Mouse (Mus musculus): ENCODE measurements at regions not wholly inside any gene's neighbourhood (a gene's known extent, or its start where the extent isn't known, plus 50 kb on each side); places are given as distances from the start of the nearest gene placed in this dataset.

DNA sequence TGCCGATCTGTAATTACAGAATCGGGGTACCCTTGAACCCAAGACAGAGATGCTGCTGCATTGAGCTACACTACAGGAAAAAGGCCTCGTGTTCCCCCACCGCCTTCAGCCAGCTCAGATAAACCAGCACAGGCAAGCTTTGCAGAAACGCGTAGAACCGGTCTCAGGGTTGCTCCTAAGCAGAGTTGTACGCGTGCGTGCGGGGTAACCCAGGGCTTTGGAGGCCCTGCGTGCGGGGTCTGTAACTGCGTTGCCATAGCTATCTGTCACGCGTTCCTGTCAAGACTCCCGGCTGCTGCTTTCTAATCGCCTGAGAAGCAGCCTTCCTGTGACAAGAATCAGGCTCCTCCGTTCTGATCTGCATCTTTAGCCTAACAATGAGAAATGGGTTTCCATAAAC, 69.6 kb upstream of the Hnrnpa3 start:
- Histone ChIP-seq H3K27me3 (peaks cover 40% of the 10 kb centered on the region), H3K4me1 (replicated peaks) (peaks cover 20% of the 10 kb centered on the region), H3K4me2 (peak overlapping the region; percentile 40), H3K36me3 (no peaks in the 10 kb centered on the region), H3K4me3 (replicated peaks) (no peak overlapping the region; the same call in 1 of the 2 replicates), H3K9ac (replicated peaks) (0 out of 2 replicates have a peak overlapping the region, but pooled peaks have one; percentile 34), H3K27ac (no peak overlapping the region), H3K9me3 (no peaks in the 10 kb centered on the region)
- 6% methylated on average over 19 of the region's 19 CpGs for WGBS
- ATAC-seq (ENCODE audit: insufficient number of reproducible peaks, insufficient read depth, low FRiP score, low TSS enrichment, low read depth): no peak

DNA sequence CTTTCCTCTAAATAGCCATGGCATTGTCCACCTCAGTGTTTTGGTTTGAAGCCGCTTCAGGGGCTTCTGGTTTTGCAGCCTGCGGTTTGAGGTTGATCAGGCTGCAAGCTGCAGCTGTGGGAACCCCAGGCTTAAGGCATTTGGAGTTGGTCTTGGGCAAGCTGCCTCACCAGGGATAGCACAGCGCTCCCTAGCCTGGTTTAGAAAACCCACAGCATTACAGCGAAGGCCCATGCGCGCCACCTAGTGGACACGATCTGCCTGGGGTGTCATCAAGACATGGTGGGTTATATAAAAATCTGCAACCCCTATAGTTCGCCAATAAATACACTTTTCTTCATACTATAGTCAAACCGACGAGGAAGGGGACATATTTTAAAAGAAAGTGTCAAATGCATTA, 68.9 kb upstream of the Hnrnpa3 start:
- 6% methylated on average over 10 of the region's 10 CpGs for WGBS
- Histone ChIP-seq H3K4me1 (replicated peaks) (peaks cover 20% of the 10 kb centered on the region), H3K4me3 (replicated peaks) (no peak overlapping the region), H3K36me3 (no peaks in the 10 kb centered on the region), H3K27ac (no peak overlapping the region), H3K9me3 (no peaks in the 10 kb centered on the region), H3K4me2 (peak overlapping the region; percentile 40; the same call in 1 of the 2 replicates), H3K27me3 (peaks cover 40% of the 10 kb centered on the region), H3K9ac (replicated peaks) (no peak overlapping the region)
- 0 out of 2 replicates have a peak, but pooled peaks have one; percentile 20 for ATAC-seq (ENCODE audit: insufficient number of reproducible peaks, insufficient read depth, low FRiP score, low TSS enrichment, low read depth)

DNA sequence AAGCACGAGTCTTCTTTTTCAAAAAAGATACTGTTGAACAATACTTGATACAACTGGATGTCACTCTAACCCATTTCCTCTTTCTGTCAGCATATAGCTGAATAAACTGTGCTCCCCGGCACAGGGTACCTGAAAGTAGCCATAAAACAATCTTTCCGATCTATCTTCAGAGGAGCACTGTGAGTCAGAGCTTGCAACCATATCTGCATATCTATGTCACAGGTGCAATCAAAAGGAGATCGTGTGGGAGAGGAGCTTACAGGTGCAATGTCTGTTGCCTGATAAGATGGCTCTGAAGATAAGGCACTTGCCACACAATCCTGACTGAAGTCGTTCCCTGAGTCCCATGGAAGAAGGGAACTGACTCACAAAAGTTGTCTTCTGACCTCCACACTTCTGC, 58.5 kb upstream of the Hnrnpa3 start:
- ATAC-seq (ENCODE audit: insufficient number of reproducible peaks, insufficient read depth, low FRiP score, low TSS enrichment, low read depth): no peak
- Histone ChIP-seq H3K36me3 (no peaks in the 10 kb centered on the region), H3K27me3 (peaks cover 7% of the 10 kb centered on the region; the same call in 1 of the 2 replicates), H3K9me3 (no peaks in the 10 kb centered on the region), H3K27ac (no peak overlapping the region), H3K4me2 (no peak overlapping the region), H3K9ac (replicated peaks) (no peak overlapping the region), H3K4me1 (replicated peaks) (peaks cover 25% of the 10 kb centered on the region), H3K4me3 (replicated peaks) (no peak overlapping the region)
- WGBS: 77% methylated on average over 5 of the region's 5 CpGs

DNA sequence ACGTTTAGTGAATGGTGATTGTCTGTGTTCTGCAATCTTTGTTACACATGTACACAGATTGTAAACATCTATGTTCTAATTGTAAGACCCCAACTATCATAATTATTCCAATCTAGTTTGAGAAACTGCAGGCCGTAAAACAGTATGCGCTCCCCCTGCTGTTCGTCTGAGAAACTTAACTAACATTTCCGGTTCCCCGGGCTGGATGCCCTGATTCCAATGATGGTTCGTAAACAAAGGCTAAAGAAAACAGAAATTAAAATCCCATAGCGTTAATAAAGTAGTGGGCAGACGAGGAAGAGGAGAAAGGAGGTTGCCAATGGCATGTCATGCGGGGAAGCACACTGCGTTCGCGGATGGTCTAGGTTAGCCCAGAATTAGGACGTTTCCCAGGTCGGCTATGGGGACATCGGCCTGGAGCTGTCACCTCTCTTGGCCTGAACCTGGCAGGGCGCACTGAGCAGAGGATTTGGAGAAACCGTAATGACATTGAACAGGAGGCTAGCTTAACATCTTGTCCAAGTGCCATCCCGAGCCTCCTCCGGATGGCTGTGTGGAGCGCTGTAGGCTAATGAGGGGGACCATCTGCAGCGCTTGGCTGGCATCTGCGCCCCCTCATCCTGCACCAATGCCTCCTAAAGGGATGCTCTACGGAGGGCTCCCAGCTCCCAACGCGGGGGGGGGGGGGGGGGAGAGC, 55.7 kb upstream of the Hnrnpa3 start:
- no peak overlapping the region for H3K27ac ChIP-seq

DNA sequence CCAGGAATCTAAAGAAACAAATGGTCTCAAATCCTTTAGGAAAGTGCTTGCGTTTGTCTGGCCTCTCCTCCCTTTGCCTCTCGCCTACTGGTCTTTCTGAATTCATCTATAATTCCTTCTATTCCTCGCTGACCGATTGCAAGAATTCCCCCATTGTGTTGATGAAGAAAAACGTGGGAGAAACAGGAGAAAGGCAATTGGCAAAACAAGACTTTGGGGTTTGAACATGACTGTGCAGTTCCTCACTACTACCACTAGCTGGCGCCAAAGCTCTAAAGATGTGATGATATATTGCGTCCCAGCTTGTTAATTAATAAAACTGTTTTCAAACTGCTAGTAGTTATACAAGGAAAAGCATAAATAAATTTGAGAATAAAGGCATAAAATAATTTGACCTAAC, 53.4 kb upstream of the Hnrnpa3 start:
- ATAC-seq (ENCODE audit: insufficient number of reproducible peaks, insufficient read depth, low FRiP score, low TSS enrichment, low read depth): no peak
- H3K9ac ChIP-seq (replicated peaks): no peak overlapping the region
- H3K36me3 ChIP-seq: no peaks in the 10 kb centered on the region
- 2% methylated on average over 7 of the region's 7 CpGs for WGBS
- H3K27ac ChIP-seq: no peak overlapping the region
- H3K4me2 ChIP-seq: no peak overlapping the region
- H3K27me3 ChIP-seq: peaks cover 10% of the 10 kb centered on the region; the same call in 1 of the 2 replicates
- H3K9me3 ChIP-seq: no peaks in the 10 kb centered on the region
- peaks cover 39% of the 10 kb centered on the region for H3K4me1 ChIP-seq (replicated peaks)
- H3K4me3 ChIP-seq (replicated peaks): no peak overlapping the region

More for the DNA sequence above, 55.7 kb upstream of the Hnrnpa3 start:
- no peaks in the 10 kb centered on the region for H3K36me3 ChIP-seq
- no peak for ATAC-seq (ENCODE audit: insufficient number of reproducible peaks, insufficient read depth, low FRiP score, low TSS enrichment, low read depth)
- 8% methylated on average over 26 of the region's 26 CpGs for WGBS
- no peaks in the 10 kb centered on the region for H3K9me3 ChIP-seq
- peaks cover 4% of the 10 kb centered on the region; the same call in 1 of the 2 replicates for H3K27me3 ChIP-seq
- peak overlapping the region; percentile 55 for H3K4me2 ChIP-seq
- peaks cover 28% of the 10 kb centered on the region for H3K4me1 ChIP-seq (replicated peaks)
- peak overlapping the region; percentile 24 for H3K9ac ChIP-seq (replicated peaks)
- peak overlapping the region; percentile 29 for H3K4me3 ChIP-seq (replicated peaks)

DNA sequence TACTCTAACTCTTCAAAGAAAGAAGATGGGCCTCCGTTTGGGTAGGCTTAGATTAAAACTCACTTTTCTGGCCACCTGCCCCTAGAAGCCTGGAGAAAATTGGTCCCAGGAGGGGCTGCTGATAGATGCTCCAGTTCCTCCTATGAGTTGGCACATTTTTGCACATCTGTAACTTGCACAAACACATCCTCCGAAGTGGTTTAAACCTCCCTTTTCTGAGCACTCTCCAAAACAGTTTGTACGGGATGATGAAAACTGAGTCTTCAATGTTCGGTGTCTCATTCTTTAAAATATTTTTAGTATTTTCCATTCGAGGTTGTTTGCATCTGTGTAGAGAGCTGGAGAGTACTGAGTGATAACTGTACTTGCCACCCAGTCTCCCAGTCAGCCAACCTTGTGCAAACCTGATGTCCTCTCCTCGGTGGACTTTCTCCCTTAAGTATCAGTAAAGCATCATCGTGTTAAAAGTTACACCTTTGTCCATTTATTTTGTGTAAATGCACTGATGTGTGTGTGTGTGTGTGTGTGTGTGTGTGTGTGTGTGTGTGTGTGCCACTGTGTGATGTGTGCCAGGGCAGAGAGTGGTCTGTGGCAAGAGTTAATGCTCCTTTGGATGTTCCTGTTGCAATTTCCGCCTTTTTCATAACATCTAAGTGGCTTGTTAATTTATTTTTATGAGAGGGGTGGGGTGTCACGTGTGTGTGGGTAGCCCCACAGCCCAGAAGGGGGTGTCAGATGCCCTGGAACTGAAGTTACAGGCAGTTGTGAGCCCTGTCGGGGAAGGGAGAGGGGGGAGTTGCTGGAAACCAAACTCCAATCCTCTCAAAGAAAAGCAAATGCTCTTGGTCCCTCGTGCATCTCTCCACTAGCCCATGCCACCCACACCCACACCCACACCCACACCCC, 51.8 kb upstream of the Hnrnpa3 start:
- WGBS: 46% methylated on average over 11 of the region's 11 CpGs
- Histone ChIP-seq H3K4me1 (replicated peaks) (peaks cover 42% of the 10 kb centered on the region), H3K27ac (peak overlapping the region; percentile 76), H3K9me3 (no peaks in the 10 kb centered on the region), H3K4me2 (peak overlapping the region; percentile 53), H3K4me3 (replicated peaks) (peak overlapping the region; percentile 6; the same call in 1 of the 2 replicates), H3K9ac (replicated peaks) (no peak overlapping the region), H3K36me3 (no peaks in the 10 kb centered on the region), H3K27me3 (0 out of 2 replicates have a peak, but pooled peaks cover 6% of the 10 kb centered on the region)
- peak; percentile 27 for ATAC-seq (ENCODE audit: insufficient number of reproducible peaks, insufficient read depth, low FRiP score, low TSS enrichment, low read depth)

DNA sequence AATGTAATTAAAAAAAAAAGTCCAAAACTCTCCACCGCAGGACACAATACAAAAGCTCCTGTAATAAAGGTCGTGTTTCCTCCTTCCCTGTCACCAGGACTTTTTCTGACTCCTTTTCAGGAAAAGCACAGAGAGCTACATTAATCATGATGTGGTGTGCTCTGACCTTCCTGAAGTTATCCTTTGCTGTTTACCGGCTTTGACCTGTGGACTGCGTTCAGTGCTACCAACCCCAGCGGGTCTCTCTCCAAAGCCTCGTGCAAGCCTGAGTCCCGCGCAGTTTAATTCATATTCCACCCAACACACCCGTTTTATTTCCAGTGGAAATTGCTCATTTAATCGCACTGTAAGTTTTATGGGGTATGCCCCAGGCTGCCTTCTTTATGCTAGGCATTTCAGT, 51.1 kb upstream of the Hnrnpa3 start:
- H3K4me2 ChIP-seq: peak overlapping the region; percentile 53
- ATAC-seq (ENCODE audit: insufficient number of reproducible peaks, insufficient read depth, low FRiP score, low TSS enrichment, low read depth): 0 out of 2 replicates have a peak, but pooled peaks have one; percentile 12
- 16% methylated on average over 10 of the region's 10 CpGs for WGBS
- peak overlapping the region; percentile 76 for H3K27ac ChIP-seq
- no peaks in the 10 kb centered on the region for H3K9me3 ChIP-seq
- H3K27me3 ChIP-seq: 0 out of 2 replicates have a peak, but pooled peaks cover 6% of the 10 kb centered on the region
- H3K4me1 ChIP-seq (replicated peaks): peaks cover 49% of the 10 kb centered on the region
- no peak overlapping the region for H3K9ac ChIP-seq (replicated peaks)
- H3K36me3 ChIP-seq: no peaks in the 10 kb centered on the region
- H3K4me3 ChIP-seq (replicated peaks): peak overlapping the region; percentile 6; the same call in 1 of the 2 replicates

DNA sequence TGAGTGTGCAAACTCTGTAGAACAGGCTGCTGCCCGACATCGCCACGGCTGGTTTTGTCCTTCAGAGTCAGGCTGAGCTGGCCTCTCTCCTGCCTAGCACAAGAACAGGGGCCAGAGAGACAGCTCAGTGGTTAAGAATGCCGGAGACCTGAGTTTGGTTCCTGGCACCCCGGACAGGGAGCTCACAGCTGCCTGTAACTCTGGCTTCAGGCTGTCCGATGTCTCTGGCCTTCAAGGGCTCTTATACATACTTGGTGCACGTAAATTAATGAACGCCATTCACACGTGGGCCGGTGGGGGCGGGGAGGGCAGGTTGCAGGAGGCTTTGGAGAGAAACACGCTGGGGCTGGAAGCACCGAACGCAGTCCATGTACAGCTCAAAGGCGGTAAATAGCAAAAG, 50.6 kb upstream of the Hnrnpa3 start:
- 18% methylated on average over 15 of the region's 15 CpGs for WGBS
- Histone ChIP-seq H3K27me3 (0 out of 2 replicates have a peak, but pooled peaks cover 6% of the 10 kb centered on the region), H3K4me2 (peak overlapping the region; percentile 53), H3K27ac (peak overlapping the region; percentile 76), H3K9ac (replicated peaks) (no peak overlapping the region; the same call in 1 of the 2 replicates), H3K36me3 (no peaks in the 10 kb centered on the region), H3K9me3 (no peaks in the 10 kb centered on the region), H3K4me3 (replicated peaks) (peak overlapping the region; percentile 25), H3K4me1 (replicated peaks) (peaks cover 49% of the 10 kb centered on the region)
- ATAC-seq (ENCODE audit: insufficient number of reproducible peaks, insufficient read depth, low FRiP score, low TSS enrichment, low read depth): 0 out of 2 replicates have a peak, but pooled peaks have one; percentile 13

DNA sequence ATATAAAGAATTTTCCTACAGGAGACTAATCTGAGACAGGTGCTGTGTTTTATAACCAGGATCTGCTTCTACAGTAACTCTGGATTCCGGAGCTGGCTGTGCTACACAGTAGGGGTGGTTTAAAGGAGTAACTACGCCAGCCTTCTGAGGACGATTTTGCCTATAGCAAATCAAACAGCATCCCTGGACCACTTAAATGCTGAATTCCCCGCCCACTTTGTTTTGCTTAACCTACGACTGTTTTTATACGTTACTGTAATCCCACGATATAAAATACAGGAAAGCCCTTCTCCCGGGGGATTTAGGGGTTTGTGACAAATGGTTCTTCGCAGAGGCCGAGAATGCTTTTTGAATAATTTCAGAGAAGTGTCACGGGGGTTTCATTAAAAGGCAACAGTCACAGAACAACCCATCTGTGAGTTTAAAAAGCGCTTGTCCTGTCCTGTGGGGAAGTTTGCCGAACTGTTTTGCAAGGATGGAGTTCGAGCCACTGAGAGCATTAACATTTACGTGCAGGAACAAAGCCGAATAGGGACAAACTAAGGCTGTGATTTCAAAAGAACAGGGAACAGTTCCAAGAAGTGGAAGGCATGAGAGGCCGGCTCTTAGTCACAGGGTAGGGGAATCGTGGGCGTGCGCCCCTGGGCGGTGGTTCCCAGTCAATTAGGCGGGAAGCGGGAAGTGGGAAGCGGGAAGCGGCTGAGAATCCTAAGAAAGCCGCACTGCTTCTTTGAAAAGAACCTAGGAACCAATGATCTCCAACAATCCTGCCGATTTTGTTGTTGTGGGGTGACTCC, 49.7 kb upstream of the Hnrnpa3 start:
- H3K4me2 ChIP-seq: peak overlapping the region; percentile 53
- H3K27me3 ChIP-seq: 0 out of 2 replicates have a peak, but pooled peaks cover 6% of the 10 kb centered on the region
- peak overlapping the region; percentile 25 for H3K4me3 ChIP-seq (replicated peaks)
- H3K9ac ChIP-seq (replicated peaks): peak overlapping the region; percentile 34; the same call in 1 of the 2 replicates
- peaks cover 49% of the 10 kb centered on the region for H3K4me1 ChIP-seq (replicated peaks)
- no peaks in the 10 kb centered on the region for H3K9me3 ChIP-seq
- 6% methylated on average over 27 of the region's 27 CpGs for WGBS
- no peaks in the 10 kb centered on the region for H3K36me3 ChIP-seq
- peak; percentile 61; the same call in 1 of the 2 replicates for ATAC-seq (ENCODE audit: insufficient number of reproducible peaks, insufficient read depth, low FRiP score, low TSS enrichment, low read depth)
- peak overlapping the region; percentile 80 for H3K27ac ChIP-seq

Data from limb, embryonic 12.5 days (tissue).